8 mouse cellular contexts compared by ENCODE assay signal in genomic region chr11:21570973-21571372, GRCm38 (mm10). TPM values are rescaled to one million over a fixed set of nuclear protein-coding genes. Genes with fewer than 3 reads are reported as not detected.
DNase-seq lines count a peak whose midpoint lies in the region; ATAC-seq and TF ChIP-seq lines count a peak whose summit lies in the region.

No protein-coding gene starts in this region.

- no peak overlapping the region; the same call in 1 of the 2 replicates for H3K27ac ChIP-seq in cerebellum, adult 2 months (ENCODE audit: insufficient read depth, low read length)
- peak overlapping the region; percentile 91 to 98 for H3K27ac ChIP-seq in heart, embryonic 14.5 days (replicated peaks in 1 of 2; ENCODE audit: control insufficient read depth in 1 of 2, insufficient read depth in 1 of 2, low read depth in 2 of 2, low read length in 2 of 2)
- H3K27ac ChIP-seq in macrophage: peak overlapping the region; percentile 59
- H3K27ac ChIP-seq in stomach, embryonic 15.5 days: peak overlapping the region; percentile 51; the same call in 1 of the 2 replicates

- ATAC-seq in megakaryocyte, adult 5-6 weeks (ENCODE audit: poor library complexity, severe bottlenecking): no peak
- no peak for ATAC-seq in heart, embryonic 14.5 days (ENCODE audit: insufficient number of reproducible peaks, insufficient read depth, low FRiP score, low read depth)
- no peak for ATAC-seq in stomach, embryonic 15.5 days (ENCODE audit: insufficient read depth, low FRiP score, low read depth)

- H3K9me3 ChIP-seq in megakaryocyte, embryonic 14.5 days: no peaks in the 10 kb centered on the region
- H3K9me3 ChIP-seq in heart, embryonic 14.5 days (ENCODE audit: control insufficient read depth, low read length): no peaks in the 10 kb centered on the region
- H3K9me3 ChIP-seq in stomach, embryonic 15.5 days: no peaks in the 10 kb centered on the region

- H3K4me3 ChIP-seq in megakaryocyte, embryonic 14.5 days (replicated peaks): peak overlapping the region; percentile 93
- peak overlapping the region; percentile 88 for H3K4me3 ChIP-seq in cerebellum, adult 2 months (replicated peaks; ENCODE audit: insufficient read depth, low read depth, low read length)
- H3K4me3 ChIP-seq in heart, embryonic 14.5 days (ENCODE audit: control insufficient read depth in 1 of 2, insufficient read depth in 1 of 2, low read depth in 1 of 2, low read length in 2 of 2): peak overlapping the region; percentile 70 to 99
- peak overlapping the region; percentile 97 for H3K4me3 ChIP-seq in macrophage (ENCODE audit: inconsistent target)
- peak overlapping the region; percentile 65 for H3K4me3 ChIP-seq in stomach, embryonic 15.5 days (replicated peaks)

- DNase-seq in cerebellum, adult 2 months: peak; percentile 53 to 66
- DNase-seq in kidney, postnatal 25 days: peak; percentile 60 to 74
- no peak for DNase-seq in testis, postnatal 14 days (ENCODE audit: low spot score)

- 3% methylated on average over 10 of the region's 10 CpGs for WGBS in cerebellum, adult 2 months
- 4% methylated on average over 10 of the region's 10 CpGs for WGBS in heart, embryonic 14.5 days
- 15% methylated on average over 10 of the region's 10 CpGs for WGBS in macrophage (ENCODE audit: missing documents)
- 5% methylated on average over 10 of the region's 10 CpGs for WGBS in stomach, embryonic 15.5 days

- H3K4me2 ChIP-seq in heart, embryonic 14.5 days (ENCODE audit: low read length): peak overlapping the region; percentile 74
- H3K4me2 ChIP-seq in stomach, embryonic 15.5 days: peak overlapping the region; percentile 66

- H3K4me1 ChIP-seq in megakaryocyte, embryonic 14.5 days: peaks cover 55% of the 10 kb centered on the region
- peaks cover 6% of the 10 kb centered on the region; the same call in 1 of the 2 replicates for H3K4me1 ChIP-seq in cerebellum, adult 2 months (ENCODE audit: control insufficient read depth, insufficient read depth, low read length)
- peaks cover 2 to 34% of the 10 kb centered on the region in 2 experiments; a peak in 3 of 4 replicates for H3K4me1 ChIP-seq in heart, embryonic 14.5 days (ENCODE audit: control insufficient read depth in 2 of 2, insufficient read depth in 2 of 2, low read length in 2 of 2)
- H3K4me1 ChIP-seq in stomach, embryonic 15.5 days: peaks cover 12% of the 10 kb centered on the region; the same call in 1 of the 2 replicates

- TF ChIP-seq POLR2A in cerebellum, adult 2 months (IDR thresholded peaks at IDR 0.05; ENCODE audit: borderline replicate concordance, insufficient read depth, low read length): no peak

- no peak for TF ChIP-seq CTCF in cerebellum, adult 2 months (IDR thresholded peaks at IDR 0.05; ENCODE audit: borderline replicate concordance, insufficient read depth, low read depth, low read length)

- peaks cover 11% of the 10 kb centered on the region for H3K36me3 ChIP-seq in megakaryocyte, embryonic 14.5 days (replicated peaks; ENCODE audit: low read length)
- H3K36me3 ChIP-seq in heart, embryonic 14.5 days (ENCODE audit: control insufficient read depth, insufficient read depth, low read length): peaks cover 22% of the 10 kb centered on the region
- peaks cover 1% of the 10 kb centered on the region; the same call in 1 of the 2 replicates for H3K36me3 ChIP-seq in macrophage (ENCODE audit: inconsistent target)
- peaks cover 5% of the 10 kb centered on the region; the same call in 1 of the 2 replicates for H3K36me3 ChIP-seq in stomach, embryonic 15.5 days

- H3K27me3 ChIP-seq in megakaryocyte, embryonic 14.5 days (replicated peaks): no peaks in the 10 kb centered on the region
- no peaks in the 10 kb centered on the region for H3K27me3 ChIP-seq in cerebellum, adult 2 months (ENCODE audit: control insufficient read depth, insufficient read depth, low read length)
- H3K27me3 ChIP-seq in heart, embryonic 14.5 days (ENCODE audit: control insufficient read depth, insufficient read depth, low read length): no peaks in the 10 kb centered on the region
- H3K27me3 ChIP-seq in stomach, embryonic 15.5 days (replicated peaks): no peaks in the 10 kb centered on the region

- peak overlapping the region; percentile 88 for H3K9ac ChIP-seq in heart, embryonic 14.5 days (ENCODE audit: low read length)
- H3K9ac ChIP-seq in stomach, embryonic 15.5 days: peak overlapping the region; percentile 42; the same call in 1 of the 2 replicates

- peaks cover 57% of the 10 kb centered on the region for H3K79me2 ChIP-seq in macrophage (ENCODE audit: inconsistent target)

RNA-seq across cellular contexts. Expression of gene Wdpcp, which starts 1.1 kb away (rescaled TPM):
- 0.32 TPM in 1 of 2 replicates, not detected in the other for polyA plus RNA-seq in megakaryocyte, embryonic 14.5 days (2012; ENCODE audit: insufficient read depth, low replicate concordance)
- total RNA-seq in megakaryocyte, adult 5-6 weeks (2015): 3.6 and 4.5 TPM in 2 replicates
- total RNA-seq in megakaryocyte, adult 5-6 weeks (2017): 4.1 and 9.8 TPM in 2 replicates
- polyA plus RNA-seq in cerebellum, adult 2 months (2012; rRNA removed): 4.3 and 4.9 TPM in 2 replicates
- polyA plus RNA-seq in heart, embryonic 14.5 days (2014; fragmentation: Nextera tagmentation; extraction: Ambion mirVana): 6.7 and 7.6 TPM in 2 replicates
- 10 to 100 TPM in 25 of 26 experiments, 1 to 10 TPM in 1; 9.1 to 73.7 (median 56.5) TPM for total RNA-seq in macrophage (2018; cell fraction: chromatin; rRNA removed)
- 1 to 10 TPM; 3.7 to 7.5 (median 5.6) TPM for total RNA-seq in macrophage (2018; cell fraction: cytosol; rRNA removed)
- total RNA-seq in macrophage (2018; cell fraction: nucleus; rRNA removed): 10 to 100 TPM in 23 of 26 experiments, 1 to 10 TPM in 3; 6.4 to 44.7 (median 19.0) TPM
- 4.1 to 5.7 TPM (median 4.8 TPM) in 3 replicates for polyA plus RNA-seq in macrophage (2018)
- 8.9 and 9.0 TPM in 2 replicates for polyA plus RNA-seq in stomach, embryonic 15.5 days (2015; fragmentation: Nextera tagmentation; extraction: Ambion mirVana)

RNA-seq across cellular contexts. Expression of gene Mdh1, which starts 1.2 kb away (rescaled TPM):
- polyA plus RNA-seq in megakaryocyte, embryonic 14.5 days (2012; ENCODE audit: insufficient read depth, low replicate concordance): 1.1 and 13.0 TPM in 2 replicates
- 139 and 142 TPM in 2 replicates for total RNA-seq in megakaryocyte, adult 5-6 weeks (2015)
- 69.3 and 90.9 TPM in 2 replicates for total RNA-seq in megakaryocyte, adult 5-6 weeks (2017)
- 1,349 and 1,378 TPM in 2 replicates for polyA plus RNA-seq in cerebellum, adult 2 months (2012; rRNA removed)
- polyA plus RNA-seq in heart, embryonic 14.5 days (2014; fragmentation: Nextera tagmentation; extraction: Ambion mirVana): 1,858 and 1,900 TPM in 2 replicates
- total RNA-seq in macrophage (2018; cell fraction: chromatin; rRNA removed): 10 to 100 TPM in 11 of 26 experiments, 1 to 10 TPM in 15; 1.4 to 39.5 (median 8.5) TPM
- 100 to 1,000 TPM in 18 of 26 experiments, 10 to 100 TPM in 8; 79.7 to 125 (median 105) TPM for total RNA-seq in macrophage (2018; cell fraction: cytosol; rRNA removed)
- 10 to 100 TPM; 12.0 to 57.7 (median 27.3) TPM for total RNA-seq in macrophage (2018; cell fraction: nucleus; rRNA removed)
- 104 to 116 TPM (median 114 TPM) in 3 replicates for polyA plus RNA-seq in macrophage (2018)
- polyA plus RNA-seq in stomach, embryonic 15.5 days (2015; fragmentation: Nextera tagmentation; extraction: Ambion mirVana): 432 and 460 TPM in 2 replicates
